Mouse (Mus musculus): Measurements from ENCODE around the gene Mgst3.

Mgst3 gene

GRCm38 (mm10) chr1:167362819-167363218, 30.8 kb downstream of the Mgst3 start:
- WGBS = 83% methylated on average over 4 of the region's 4 CpGs

- 45% methylated on average over 4 of the region's 4 CpGs for WGBS
These were observed 33.4 kb downstream of the Mgst3 start for GRCm38 (mm10) chr1:167360268-167360667.

DNA sequence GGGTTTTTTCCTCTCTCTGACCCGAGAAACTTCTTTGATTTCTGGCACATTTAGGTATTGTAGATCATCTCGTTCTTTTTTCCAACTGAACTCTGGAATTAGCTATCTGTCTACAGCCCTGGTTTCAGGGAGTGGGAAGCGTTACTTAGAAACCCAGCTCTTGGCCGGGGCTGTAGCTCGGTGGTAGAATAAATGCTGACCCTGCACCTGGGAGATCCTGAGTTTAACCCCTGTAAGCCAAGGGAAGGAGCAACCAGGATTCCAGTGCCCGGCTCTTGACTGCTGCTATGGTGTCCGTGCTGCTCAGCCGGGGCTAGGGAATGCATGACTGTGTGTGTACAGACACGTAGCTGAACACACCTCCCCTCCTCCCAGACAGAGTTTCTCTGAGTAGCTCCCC, 34.9 kb downstream of the Mgst3 start:
- WGBS = 72% methylated on average over 9 of the region's 9 CpGs

GRCm38 (mm10) chr1:167357387-167357786, 36.3 kb downstream of the Mgst3 start:
- WGBS = 97% methylated on average over 9 of the region's 9 CpGs

DNA sequence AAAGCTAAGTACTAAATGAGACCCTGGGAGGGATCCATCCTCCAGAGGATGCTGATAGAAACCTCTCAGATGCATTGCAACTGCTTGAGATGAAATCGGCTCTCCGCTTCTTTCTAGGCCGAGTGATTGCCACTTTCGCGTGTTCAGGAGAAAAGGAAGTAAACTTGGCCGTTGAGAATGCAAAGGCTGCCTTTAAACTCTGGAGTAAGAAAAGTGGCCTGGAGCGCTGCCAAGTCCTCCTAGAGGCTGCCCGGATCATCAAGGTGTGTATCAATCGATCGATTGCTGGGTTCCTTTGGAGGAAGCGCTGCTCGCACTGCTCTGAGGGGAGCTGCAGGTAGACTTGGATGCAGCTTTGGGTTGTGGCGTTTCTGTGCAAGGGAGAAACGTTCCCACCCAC, 41.2 kb downstream of the Mgst3 start:
- 86% methylated on average over 14 of the region's 14 CpGs for WGBS

- WGBS = 36% methylated on average over 13 of the region's 13 CpGs
These were observed 42.8 kb downstream of the Mgst3 start for GRCm38 (mm10) chr1:167350597-167351415.

- WGBS = under 1% methylated on average over 55 of the region's 55 CpGs
These were observed 43.6 kb downstream of the Mgst3 start, which contains the start of gene Aldh9a1 for GRCm38 (mm10) chr1:167349815-167350596. TSS of gene Aldh9a1 (plus strand) at chr1:167349991.

DNA sequence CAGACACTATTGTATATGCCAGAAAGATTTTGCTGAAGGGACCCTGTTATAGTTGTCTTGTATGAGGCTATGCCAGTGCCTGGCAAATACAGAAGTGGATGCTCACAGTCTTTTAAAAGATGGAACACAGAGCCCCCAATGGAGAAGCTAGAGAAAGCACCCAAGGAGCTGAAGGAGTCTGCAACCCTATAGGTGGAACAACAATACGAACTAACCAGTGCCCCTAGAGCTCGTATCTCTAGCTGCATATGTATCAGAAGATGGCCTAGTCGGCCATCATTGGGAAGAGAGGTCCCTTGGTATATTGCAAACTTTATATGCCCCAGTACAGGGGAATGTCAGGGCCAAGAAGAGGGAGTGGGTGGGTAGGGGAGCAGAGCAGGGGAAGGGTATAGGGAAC, 44.4 kb downstream of the Mgst3 start:
- 70% methylated on average over 3 of the region's 3 CpGs for WGBS

GRCm38 (mm10) chr1:167345994-167346520, 47.6 kb downstream of the Mgst3 start:
- 96% methylated on average over 10 of the region's 10 CpGs for WGBS

- WGBS = 94% methylated on average over 10 of the region's 10 CpGs
These were observed 50.8 kb downstream of the Mgst3 start for GRCm38 (mm10) chr1:167342831-167343230.

DNA sequence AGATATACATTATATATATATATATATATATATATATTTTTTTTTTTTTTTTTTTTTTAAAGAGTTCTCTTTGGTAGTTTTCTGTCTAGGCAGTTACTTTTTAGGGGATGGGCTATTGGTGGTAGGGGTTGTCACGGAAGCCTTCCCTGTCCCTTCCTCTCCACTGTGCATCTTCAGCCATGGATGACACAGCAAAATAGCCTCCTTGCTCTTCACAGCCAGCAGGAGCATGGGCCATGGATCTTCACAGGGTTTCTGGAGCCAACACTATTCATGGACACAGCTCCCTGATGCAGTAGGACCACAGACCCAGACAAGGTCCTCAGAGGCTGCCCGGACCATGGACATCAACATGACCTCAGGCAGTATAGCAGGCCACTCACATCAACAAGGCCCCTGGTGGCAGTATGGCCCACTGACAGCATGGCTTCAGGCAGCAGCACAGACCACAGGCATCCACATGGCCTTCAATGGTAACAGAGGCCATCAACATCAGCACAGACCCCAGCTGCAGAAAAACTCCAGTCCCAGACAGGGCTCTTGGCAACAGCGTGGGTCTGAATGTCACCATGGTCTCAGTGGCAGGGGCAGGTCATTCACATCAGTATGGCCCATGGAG, 52.6 kb downstream of the Mgst3 start:
- WGBS = 95% methylated on average over 3 of the region's 3 CpGs

DNA sequence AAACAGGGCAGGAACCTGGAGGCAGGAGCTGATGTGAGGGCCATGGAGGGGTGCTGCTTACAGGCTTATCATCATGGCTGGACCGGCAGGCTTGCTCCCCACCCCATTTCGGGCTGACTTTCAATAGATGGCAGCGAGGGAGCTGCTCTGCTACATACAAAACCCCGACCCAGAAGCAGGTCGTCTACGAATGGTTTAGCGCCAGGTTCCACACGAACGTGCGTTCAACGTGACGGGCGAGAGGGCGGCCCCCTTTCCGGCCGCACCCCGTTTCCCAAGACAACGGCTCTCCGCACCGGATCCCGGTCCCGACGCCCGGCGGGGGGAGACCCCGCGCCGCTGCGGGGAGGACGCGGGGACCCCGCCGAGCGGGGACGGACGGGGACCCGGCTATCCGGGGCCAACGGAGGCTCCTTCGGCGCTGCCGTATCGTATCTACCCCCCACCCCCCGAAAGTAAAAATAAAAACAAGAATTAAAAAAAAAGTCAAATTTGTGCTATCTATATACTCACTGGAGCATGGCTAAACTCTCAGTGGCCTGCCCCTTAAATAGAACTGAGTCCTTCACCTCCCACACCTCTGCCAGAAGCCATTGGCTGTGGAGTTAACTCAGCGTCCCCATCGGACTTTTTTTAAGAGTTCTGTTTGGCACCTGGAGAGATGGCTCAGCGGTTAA, 53.4 kb downstream of the Mgst3 start:
- 1% methylated on average over 47 of the region's 47 CpGs for WGBS

DNA sequence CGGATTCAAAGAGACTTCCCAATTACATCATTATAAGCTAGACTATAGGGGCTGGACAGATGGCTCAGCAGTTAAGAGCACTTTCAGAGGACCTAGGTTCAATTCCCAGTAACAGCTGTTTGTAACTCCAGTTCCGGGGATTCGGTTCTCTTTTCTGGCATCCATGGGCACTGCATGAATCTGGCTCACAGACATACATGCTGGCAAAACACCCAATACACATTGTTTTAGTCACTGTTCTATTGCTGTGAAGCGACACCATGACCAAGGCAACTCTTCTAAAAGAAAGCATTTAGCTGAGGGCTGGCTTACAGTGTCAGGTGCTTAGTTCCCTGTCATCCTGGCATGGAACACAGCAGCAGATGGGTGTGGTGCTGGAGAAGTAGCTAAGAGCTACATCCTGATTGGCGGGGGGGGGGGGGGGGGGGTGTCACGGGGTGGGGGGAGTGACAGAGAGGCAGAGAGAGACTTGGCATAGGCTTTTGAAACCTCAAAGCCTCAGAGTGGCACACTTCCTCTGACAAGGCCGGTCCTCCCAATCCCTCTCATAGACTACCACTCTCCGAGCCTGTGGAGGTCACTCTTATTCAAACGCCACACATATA, 54.4 kb downstream of the Mgst3 start:
- WGBS = 54% methylated on average over 8 of the region's 9 CpGs

DNA sequence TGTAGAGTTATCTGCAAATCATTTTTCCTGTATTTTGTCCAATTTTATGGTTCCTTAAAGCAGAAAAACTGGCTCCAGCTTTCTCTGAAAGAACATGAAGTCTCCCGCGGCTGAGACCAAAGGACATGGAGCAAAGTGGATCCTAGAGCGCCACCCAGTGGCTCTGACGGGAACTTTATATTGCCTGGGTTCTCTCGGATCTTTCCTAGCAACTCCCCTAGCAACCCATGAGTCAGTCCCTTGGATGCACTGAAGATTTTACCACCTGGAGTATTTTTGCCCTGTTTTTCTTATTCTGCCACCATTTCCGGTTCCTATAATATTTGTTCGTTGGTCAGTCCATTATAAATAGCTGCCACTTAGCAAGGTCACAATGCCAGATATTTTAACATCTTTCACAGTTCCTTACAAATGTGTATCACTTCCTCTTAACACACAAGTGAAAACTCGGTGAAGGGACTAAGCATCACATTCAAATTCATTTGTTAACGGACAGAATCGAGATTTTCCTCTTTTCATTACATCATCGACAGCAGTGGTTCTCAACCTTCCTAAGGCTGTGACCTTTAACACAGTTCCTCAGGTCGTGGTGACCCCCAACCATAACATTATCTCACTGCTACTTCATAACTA, 56.1 kb downstream of the Mgst3 start:
- 14% methylated on average over 12 of the region's 12 CpGs for WGBS

DNA sequence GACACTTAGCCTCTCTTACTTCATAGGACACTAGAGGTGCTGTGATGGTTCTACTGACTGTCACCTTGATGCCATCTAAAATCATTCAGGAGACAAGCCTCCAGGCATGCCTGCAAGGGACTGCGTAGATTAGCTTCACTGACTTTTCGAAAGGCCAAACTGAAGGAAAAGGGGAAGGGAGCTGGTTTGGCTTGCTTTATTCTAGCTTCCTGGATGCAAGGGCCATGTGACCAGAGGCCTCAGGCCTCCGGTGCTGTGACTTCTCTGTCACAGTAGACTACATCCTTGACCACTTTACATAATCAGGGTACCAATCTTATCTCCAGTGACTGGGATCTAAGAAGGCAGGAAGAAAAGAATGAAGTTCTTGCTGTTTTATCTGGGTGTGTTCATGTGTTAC, 57.2 kb downstream of the Mgst3 start:
- 84% methylated on average over 3 of the region's 3 CpGs for WGBS

DNA sequence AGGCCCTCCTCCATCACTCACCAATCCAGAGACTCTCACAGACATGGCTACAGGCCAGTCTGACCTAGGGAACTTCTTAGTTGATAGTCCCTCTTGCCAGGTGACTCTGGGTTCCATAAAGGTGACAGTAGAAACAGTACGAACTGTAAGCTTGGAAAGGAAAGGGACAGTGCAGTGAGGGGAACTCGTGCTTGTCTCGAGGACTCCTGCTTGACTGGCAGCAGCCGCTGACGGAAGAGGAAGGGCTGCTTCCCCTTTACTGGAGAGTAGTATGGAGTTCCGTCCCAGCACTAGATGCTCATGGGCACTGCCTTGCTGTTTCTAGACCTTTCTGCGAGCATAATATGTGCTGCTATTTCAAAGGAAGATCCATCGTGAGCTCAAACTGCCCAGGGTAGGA, 62.5 kb downstream of the Mgst3 start:
- WGBS = 86% methylated on average over 8 of the region's 8 CpGs

GRCm38 (mm10) chr1:167328776-167329175, 64.9 kb downstream of the Mgst3 start:
- WGBS = 71% methylated on average over 6 of the region's 6 CpGs

Measured in cerebral cortex, adult 2 months (tissue).